Mouse (Mus musculus): ENCODE measurements around the gene Fkbp10. TPM values are rescaled to one million over a fixed set of nuclear protein-coding genes. Genes with fewer than 3 reads are reported as not detected.
A peak's percentile ranks its signal among the peaks of the same experiment; 100 is the strongest.

Fkbp10 gene
- polyA plus RNA-seq, 1 experiment from 2014 or later, result 15.5 TPM

- Histone ChIP-seq H3K9me3 (replicated peaks) (no peaks in the 10 kb centered on the region), H3K4me2 (no peak overlapping the region), H3K4me1 (no peaks in the 10 kb centered on the region), H3K4me3 (no peak overlapping the region), H3K27me3 (0 out of 2 replicates have a peak, but pooled peaks cover 11% of the 10 kb centered on the region), H3K36me3 (ENCODE audit: poor library complexity, severe bottlenecking) (no peaks in the 10 kb centered on the region), H3K9ac (no peak overlapping the region), H3K27ac (no peak overlapping the region)
- ATAC-seq, result no peak
- 92% methylated on average over 3 of the region's 3 CpGs for WGBS
Measured at GRCm38 (mm10) chr11:100404456-100405074, 10.9 kb upstream of the Fkbp10 start.

- WGBS, result 83% methylated on average over 8 of the region's 8 CpGs
- Histone ChIP-seq H3K9ac (no peak overlapping the region), H3K36me3 (ENCODE audit: poor library complexity, severe bottlenecking) (no peaks in the 10 kb centered on the region), H3K27ac (no peak overlapping the region), H3K9me3 (replicated peaks) (no peaks in the 10 kb centered on the region), H3K4me1 (no peaks in the 10 kb centered on the region), H3K4me2 (no peak overlapping the region), H3K27me3 (no peaks in the 10 kb centered on the region), H3K4me3 (no peak overlapping the region)
- ATAC-seq, result no peak
Measured at GRCm38 (mm10) chr11:100406273-100406672, 9.2 kb upstream of the Fkbp10 start.

GRCm38 (mm10) chr11:100406995-100407705 is 8.3 kb upstream of the Fkbp10 start:
- H3K4me3 ChIP-seq, result no peak overlapping the region
- H3K9me3 ChIP-seq (replicated peaks), result no peaks in the 10 kb centered on the region
- no peaks in the 10 kb centered on the region for H3K36me3 ChIP-seq (ENCODE audit: poor library complexity, severe bottlenecking)
- no peaks in the 10 kb centered on the region for H3K27me3 ChIP-seq
- no peak overlapping the region for H3K9ac ChIP-seq
- ATAC-seq, result no peak
- no peak overlapping the region for H3K4me2 ChIP-seq
- peaks cover 4% of the 10 kb centered on the region; the same call in 1 of the 2 replicates for H3K4me1 ChIP-seq
- 84% methylated on average over 5 of the region's 5 CpGs for WGBS
- H3K27ac ChIP-seq, result no peak overlapping the region

GRCm38 (mm10) chr11:100408076-100408834 is 7.2 kb upstream of the Fkbp10 start:
- 41% methylated on average over 10 of the region's 10 CpGs for WGBS
- no peaks in the 10 kb centered on the region for H3K27me3 ChIP-seq
- no peak overlapping the region for H3K4me3 ChIP-seq
- H3K9ac ChIP-seq, result no peak overlapping the region
- H3K4me2 ChIP-seq, result no peak overlapping the region
- peak; percentile 19; the same call in 1 of the 2 replicates for ATAC-seq
- H3K9me3 ChIP-seq (replicated peaks), result no peaks in the 10 kb centered on the region
- H3K4me1 ChIP-seq, result peaks cover 10% of the 10 kb centered on the region; the same call in 1 of the 2 replicates
- H3K36me3 ChIP-seq (ENCODE audit: poor library complexity, severe bottlenecking), result no peaks in the 10 kb centered on the region
- H3K27ac ChIP-seq, result no peak overlapping the region

GRCm38 (mm10) chr11:100408835-100409462 is 6.5 kb upstream of the Fkbp10 start:
- Histone ChIP-seq H3K9me3 (replicated peaks) (no peaks in the 10 kb centered on the region), H3K9ac (no peak overlapping the region), H3K36me3 (ENCODE audit: poor library complexity, severe bottlenecking) (no peaks in the 10 kb centered on the region), H3K4me3 (no peak overlapping the region), H3K27me3 (peaks cover 6% of the 10 kb centered on the region; the same call in 1 of the 2 replicates), H3K4me2 (no peak overlapping the region), H3K4me1 (peaks cover 17% of the 10 kb centered on the region), H3K27ac (no peak overlapping the region)
- ATAC-seq, result no peak
- WGBS, result 91% methylated on average over 12 of the region's 12 CpGs

GRCm38 (mm10) chr11:100409686-100410085 is 5.8 kb upstream of the Fkbp10 start:
- H3K27ac ChIP-seq, result no peak overlapping the region
- 83% methylated on average over 3 of the region's 3 CpGs for WGBS
- no peaks in the 10 kb centered on the region for H3K36me3 ChIP-seq (ENCODE audit: poor library complexity, severe bottlenecking)
- ATAC-seq, result no peak
- peaks cover 22% of the 10 kb centered on the region for H3K4me1 ChIP-seq
- peaks cover 7% of the 10 kb centered on the region for H3K27me3 ChIP-seq
- H3K4me3 ChIP-seq, result no peak overlapping the region
- no peaks in the 10 kb centered on the region for H3K9me3 ChIP-seq (replicated peaks)
- H3K4me2 ChIP-seq, result no peak overlapping the region
- H3K9ac ChIP-seq, result no peak overlapping the region

GRCm38 (mm10) chr11:100411736-100412135 is 3.8 kb upstream of the Fkbp10 start:
- no peaks in the 10 kb centered on the region for H3K36me3 ChIP-seq (ENCODE audit: poor library complexity, severe bottlenecking)
- H3K9me3 ChIP-seq (replicated peaks), result no peaks in the 10 kb centered on the region
- WGBS, result 85% methylated on average over 11 of the region's 11 CpGs
- peaks cover 33% of the 10 kb centered on the region for H3K4me1 ChIP-seq
- no peak overlapping the region; the same call in 1 of the 2 replicates for H3K9ac ChIP-seq
- H3K4me2 ChIP-seq, result no peak overlapping the region
- ATAC-seq, result no peak
- no peak overlapping the region for H3K27ac ChIP-seq
- H3K4me3 ChIP-seq, result no peak overlapping the region
- peaks cover 28% of the 10 kb centered on the region for H3K27me3 ChIP-seq

- H3K4me2 ChIP-seq, result peak overlapping the region; percentile 67
- H3K27me3 ChIP-seq, result peaks cover 34% of the 10 kb centered on the region
- H3K9ac ChIP-seq, result peak overlapping the region; percentile 74
- no peak overlapping the region for H3K27ac ChIP-seq
- ATAC-seq, result no peak
- peak overlapping the region; percentile 55 for H3K4me3 ChIP-seq
- H3K36me3 ChIP-seq (ENCODE audit: poor library complexity, severe bottlenecking), result no peaks in the 10 kb centered on the region
- H3K9me3 ChIP-seq (replicated peaks), result no peaks in the 10 kb centered on the region
- WGBS, result 83% methylated on average over 11 of the region's 11 CpGs
- peaks cover 33% of the 10 kb centered on the region for H3K4me1 ChIP-seq
Measured at GRCm38 (mm10) chr11:100413541-100413940, 2.0 kb upstream of the Fkbp10 start.

- Histone ChIP-seq H3K27ac (0 out of 2 replicates have a peak within 1 kb of the TSS, but pooled peaks have one; percentile 27), H3K4me3 (peak within 1 kb of the TSS; percentile 55), H3K9ac (peak within 1 kb of the TSS; percentile 74), H3K4me2 (peak within 1 kb of the TSS; percentile 67), H3K4me1 (peaks cover 33% of the 10 kb centered on the region), H3K9me3 (replicated peaks) (no peaks in the 10 kb centered on the region), H3K27me3 (peaks cover 34% of the 10 kb centered on the region), H3K36me3 (ENCODE audit: poor library complexity, severe bottlenecking) (no peaks in the 10 kb centered on the region)
- peak; percentile 91 for ATAC-seq
- 2% methylated on average over 92 of the region's 93 CpGs for WGBS
Measured at GRCm38 (mm10) chr11:100414021-100414913, 1.2 kb upstream of the Fkbp10 start, which contains the start of gene P3h4. TSS of gene P3h4 (minus strand) at chr11:100414836.

- H3K4me3 ChIP-seq, result no peak overlapping the region
- WGBS, result 75% methylated on average over 8 of the region's 8 CpGs
- H3K9me3 ChIP-seq (replicated peaks), result no peaks in the 10 kb centered on the region
- H3K9ac ChIP-seq, result no peak overlapping the region
- no peak overlapping the region for H3K27ac ChIP-seq
- H3K27me3 ChIP-seq, result peaks cover 8% of the 10 kb centered on the region
- ATAC-seq, result no peak
- peaks cover 4% of the 10 kb centered on the region; the same call in 1 of the 2 replicates for H3K4me1 ChIP-seq
- H3K4me2 ChIP-seq, result no peak overlapping the region
- H3K36me3 ChIP-seq (ENCODE audit: poor library complexity, severe bottlenecking), result no peaks in the 10 kb centered on the region
Measured at GRCm38 (mm10) chr11:100421537-100421936, 6.0 kb downstream of the Fkbp10 start.

GRCm38 (mm10) chr11:100423836-100424235 is 8.3 kb downstream of the Fkbp10 start:
- Histone ChIP-seq H3K9ac (no peak overlapping the region), H3K9me3 (replicated peaks) (no peaks in the 10 kb centered on the region), H3K27ac (no peak overlapping the region), H3K36me3 (ENCODE audit: poor library complexity, severe bottlenecking) (no peaks in the 10 kb centered on the region), H3K4me3 (no peak overlapping the region), H3K4me1 (peaks cover 9% of the 10 kb centered on the region), H3K4me2 (no peak overlapping the region), H3K27me3 (no peaks in the 10 kb centered on the region)
- WGBS, result 93% methylated on average over 7 of the region's 7 CpGs
- no peak for ATAC-seq
